Mouse (Mus musculus) liver, adult (tissue): ENCODE data around the gene Tbc1d7.

Experiments
- GATA4 ChIP-seq: IDR thresholded peaks from 2 replicates; pipeline ENCODE4 v1.6.1; 2014; ENCODE audit warnings: mild to moderate bottlenecking, low read length; ENCODE audit not compliant: insufficient replicate concordance

The Tbc1d7 gene

DNA sequence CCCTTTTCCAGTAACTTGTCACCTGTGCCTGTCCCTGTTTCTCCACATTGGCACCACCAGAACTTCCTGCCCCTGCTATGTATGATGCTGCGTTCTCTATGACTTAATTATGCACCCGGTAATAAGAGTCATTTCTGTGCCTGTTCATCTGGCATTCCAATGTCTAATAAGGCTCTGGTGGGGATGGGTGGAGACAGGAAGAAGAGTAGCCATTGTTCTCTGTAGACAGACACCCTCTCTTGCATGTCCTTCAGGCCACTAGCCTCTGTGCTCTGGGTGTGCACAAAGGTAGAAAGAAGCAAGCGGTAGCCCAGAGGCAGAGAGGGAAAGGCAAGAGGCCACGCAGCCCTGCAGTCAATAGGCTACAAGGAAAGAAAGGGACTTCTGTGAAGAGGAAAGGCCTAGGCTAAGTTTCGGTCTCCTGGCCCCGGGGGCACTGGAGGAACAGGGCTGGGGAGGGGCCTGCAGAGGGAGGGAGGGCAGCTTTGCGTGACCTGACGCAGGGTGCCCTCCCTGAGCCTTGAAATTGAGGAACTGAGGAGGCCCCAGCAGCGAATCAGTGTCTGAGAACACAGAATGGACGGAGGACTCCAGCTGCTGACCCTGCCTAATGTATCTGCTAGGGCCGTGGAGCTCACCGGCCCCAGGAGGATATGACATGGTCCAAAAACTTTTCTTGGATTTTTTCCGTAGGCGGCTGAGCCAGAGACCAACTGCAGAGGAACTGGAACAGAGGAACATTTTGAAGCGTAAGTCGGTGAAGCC, 48.8 kb downstream of the Tbc1d7 start:
- no peak for TF ChIP-seq GATA4

DNA sequence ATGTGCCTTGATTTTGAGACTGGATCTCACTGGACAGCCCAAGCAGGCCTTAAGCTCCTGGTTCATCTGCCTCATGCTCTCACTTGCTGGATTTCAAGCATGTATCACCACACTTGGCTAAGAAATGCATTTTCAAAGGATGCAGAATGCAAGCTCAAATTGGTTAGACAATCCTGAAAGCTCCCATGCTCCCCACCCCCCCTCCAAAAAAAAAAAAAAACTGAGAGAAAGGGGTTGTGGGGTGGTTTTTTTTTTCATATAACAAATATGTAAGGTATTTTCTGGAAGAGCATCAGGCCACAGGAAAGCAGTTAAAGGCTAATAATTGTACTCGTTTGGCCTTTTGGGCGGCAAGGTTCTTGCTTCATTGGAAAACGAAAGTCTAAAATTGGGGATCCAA, 58.2 kb downstream of the Tbc1d7 start:
- no peak for TF ChIP-seq GATA4

DNA sequence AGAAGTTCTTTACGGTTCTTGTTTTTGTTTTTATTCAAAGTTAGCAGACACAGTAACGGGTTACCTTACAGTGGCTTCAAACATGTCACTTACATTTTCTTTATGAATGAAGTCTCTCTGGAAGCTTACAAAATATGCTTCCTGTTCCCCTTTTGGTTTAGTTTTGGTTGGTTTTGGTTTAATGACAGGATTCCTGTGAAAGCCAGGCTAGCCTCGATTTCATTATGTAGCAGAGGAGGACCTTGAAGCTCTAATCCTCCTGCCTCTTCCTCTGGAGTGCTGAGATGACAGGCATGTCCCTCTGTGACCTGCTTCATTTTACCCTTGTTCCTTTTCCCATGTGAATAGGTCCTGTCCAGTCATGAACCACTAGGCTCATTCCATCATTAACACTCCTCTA, 58.6 kb downstream of the Tbc1d7 start:
- TF ChIP-seq GATA4, result no peak

DNA sequence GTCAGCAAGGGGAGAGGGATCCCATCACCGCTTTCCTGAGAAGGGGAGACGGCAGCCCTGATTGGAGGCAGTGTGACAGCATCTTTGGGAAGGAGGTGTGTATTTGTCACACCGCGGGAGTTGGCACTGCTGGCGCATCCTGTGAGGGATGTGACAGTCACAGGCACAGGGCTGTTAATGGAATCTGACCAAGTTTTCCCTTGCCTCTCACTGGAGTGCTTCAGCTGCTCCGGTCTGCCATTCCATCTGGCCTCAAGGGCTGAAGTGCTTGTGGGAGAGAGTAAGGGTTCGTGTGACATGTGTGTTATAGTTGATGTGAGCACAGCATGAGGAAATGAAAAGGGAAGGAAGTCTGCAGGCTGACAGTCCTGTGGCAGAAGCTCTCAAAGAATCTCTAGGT, 59.0 kb downstream of the Tbc1d7 start:
- TF ChIP-seq GATA4, result no peak

DNA sequence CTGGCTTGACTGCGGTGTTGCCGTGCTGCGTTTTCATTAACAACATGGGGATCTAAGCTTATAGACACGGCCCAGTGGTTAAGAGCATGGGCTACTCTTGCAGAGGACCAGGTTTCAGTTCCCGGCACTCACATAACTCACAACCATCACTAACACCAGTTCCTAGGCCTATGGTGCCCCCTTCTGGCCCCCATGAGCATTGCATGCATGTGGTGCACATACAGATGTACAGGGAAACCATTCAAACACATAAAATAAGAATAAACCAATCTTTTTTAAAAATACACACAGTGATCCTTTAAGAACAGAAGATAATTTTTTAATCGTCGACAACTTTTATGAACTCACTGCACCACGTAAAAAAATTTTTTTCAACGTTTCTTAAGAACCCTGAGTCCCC, 66.8 kb downstream of the Tbc1d7 start:
- TF ChIP-seq GATA4, result no peak

DNA sequence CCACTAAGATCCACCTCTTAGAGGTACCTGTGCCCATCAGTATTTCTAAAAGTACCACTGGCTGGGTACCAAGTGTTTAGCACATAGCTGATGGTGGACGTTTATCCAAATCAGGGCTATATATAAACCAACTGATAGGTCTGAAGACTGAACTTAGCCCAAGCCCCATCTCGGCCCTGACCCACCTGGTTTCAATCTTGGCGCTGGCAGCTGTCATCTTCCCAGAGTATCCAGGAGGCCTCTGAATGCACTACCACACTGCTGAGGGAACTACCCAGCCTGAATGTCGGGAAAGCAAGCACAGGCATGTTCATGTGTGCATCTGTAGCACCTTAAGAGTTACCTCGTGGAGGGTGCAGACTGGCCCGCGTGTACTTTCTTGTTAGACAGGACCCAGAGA, 68.4 kb downstream of the Tbc1d7 start:
- TF ChIP-seq GATA4, result no peak
